ENCODE assay signal across 9 mouse cellular contexts in genomic region chr13:99395531-99395930, GRCm38 (mm10). TPM values are rescaled to one million over a fixed set of nuclear protein-coding genes. Genes with fewer than 3 reads are reported as not detected.
DNase-seq lines count a peak whose midpoint lies in the region; ATAC-seq and TF ChIP-seq lines count a peak whose summit lies in the region.
"Had no signal": no experiment of that assay in that cellular context is flagged by ENCODE, and none has a peak within 500 bp of the region (broad histone marks: within the 10 kb centered on the region; RNA-seq: fewer than 3 reads in every experiment).

No protein-coding gene starts in this region.

- peak overlapping the region; percentile 27; the same call in 1 of the 2 replicates for H3K27ac ChIP-seq in forebrain, embryonic 14.5 days (ENCODE audit: low read depth, low read length)
- H3K27ac ChIP-seq in forebrain, embryonic 16.5 days (ENCODE audit: low read length), result no peak overlapping the region
- H3K27ac ChIP-seq in kidney, postnatal 0 days, result peak overlapping the region; percentile 25; the same call in 1 of the 2 replicates
- peak overlapping the region; percentile 46 for H3K27ac ChIP-seq in embryonic facial prominence, embryonic 12.5 days
- H3K27ac ChIP-seq in midbrain, embryonic 15.5 days, result 0 out of 2 replicates have a peak overlapping the region, but pooled peaks have one; percentile 8
- H3K27ac ChIP-seq in left cerebral cortex, adult 2 months, result no peak overlapping the region
- H3K27ac ChIP-seq: limb, embryonic 13.5 days had no signal

- TF ChIP-seq CTCF in kidney, postnatal 0 days (IDR thresholded peaks at IDR 0.05; ENCODE audit: low read depth), result no peak
- no peak for TF ChIP-seq CTCF in left cerebral cortex, adult 2 months (IDR thresholded peaks at IDR 0.05)

- H3K36me3 ChIP-seq in forebrain, embryonic 14.5 days (ENCODE audit: control insufficient read depth, insufficient read depth, low read length), result no peaks in the 10 kb centered on the region
- H3K36me3 ChIP-seq in forebrain, embryonic 16.5 days (ENCODE audit: control insufficient read depth, insufficient read depth), result no peaks in the 10 kb centered on the region
- H3K36me3 ChIP-seq in kidney, postnatal 0 days (ENCODE audit: insufficient read depth, low read length), result no peaks in the 10 kb centered on the region
- no peaks in the 10 kb centered on the region for H3K36me3 ChIP-seq in embryonic facial prominence, embryonic 12.5 days
- H3K36me3 ChIP-seq in midbrain, embryonic 15.5 days (replicated peaks), result no peaks in the 10 kb centered on the region

- WGBS in forebrain, embryonic 14.5 days, result 45% methylated on average over 12 of the region's 12 CpGs
- WGBS in forebrain, embryonic 16.5 days, result 37% methylated on average over 12 of the region's 12 CpGs
- WGBS in kidney, postnatal 0 days, result 67% methylated on average over 12 of the region's 12 CpGs
- 51% methylated on average over 12 of the region's 12 CpGs for WGBS in embryonic facial prominence, embryonic 12.5 days
- WGBS in midbrain, embryonic 15.5 days, result 10% methylated on average over 12 of the region's 12 CpGs

- H3K4me3 ChIP-seq in forebrain, embryonic 14.5 days (ENCODE audit: low read depth, low read length), result no peak overlapping the region
- H3K4me3 ChIP-seq in forebrain, embryonic 16.5 days (replicated peaks; ENCODE audit: low read length), result no peak overlapping the region
- no peak overlapping the region for H3K4me3 ChIP-seq in kidney, postnatal 0 days (replicated peaks; ENCODE audit: low read depth, low read length)
- no peak overlapping the region for H3K4me3 ChIP-seq in embryonic facial prominence, embryonic 12.5 days
- no peak overlapping the region for H3K4me3 ChIP-seq in midbrain, embryonic 15.5 days
- H3K4me3 ChIP-seq in left cerebral cortex, adult 2 months, result no peak overlapping the region
- H3K4me3 ChIP-seq: limb, embryonic 13.5 days had no signal

- intact Hi-C loops in left cerebral cortex, adult 2 months (cut with DNase I), result loop anchor here (1.0 kb wide), 1 partner anchor 29 kb away; no protein-coding TSS in a partner anchor

- H3K4me1 ChIP-seq in forebrain, embryonic 14.5 days (ENCODE audit: control insufficient read depth, insufficient read depth, low read length), result peaks cover 19% of the 10 kb centered on the region
- H3K4me1 ChIP-seq in forebrain, embryonic 16.5 days (replicated peaks; ENCODE audit: control insufficient read depth, insufficient read depth, low read length), result peaks cover 31% of the 10 kb centered on the region
- peaks cover 4% of the 10 kb centered on the region; the same call in 1 of the 2 replicates for H3K4me1 ChIP-seq in kidney, postnatal 0 days (replicated peaks; ENCODE audit: insufficient read depth, low read length)
- peaks cover 23% of the 10 kb centered on the region for H3K4me1 ChIP-seq in embryonic facial prominence, embryonic 12.5 days
- peaks cover 33% of the 10 kb centered on the region for H3K4me1 ChIP-seq in midbrain, embryonic 15.5 days

- H3K9me3 ChIP-seq in forebrain, embryonic 14.5 days (replicated peaks; ENCODE audit: control insufficient read depth, low read length), result no peaks in the 10 kb centered on the region
- no peaks in the 10 kb centered on the region for H3K9me3 ChIP-seq in forebrain, embryonic 16.5 days (ENCODE audit: control insufficient read depth, low read length)
- no peaks in the 10 kb centered on the region for H3K9me3 ChIP-seq in kidney, postnatal 0 days (replicated peaks; ENCODE audit: low read length)
- H3K9me3 ChIP-seq in embryonic facial prominence, embryonic 12.5 days, result no peaks in the 10 kb centered on the region
- no peaks in the 10 kb centered on the region for H3K9me3 ChIP-seq in midbrain, embryonic 15.5 days
- H3K9me3 ChIP-seq: limb, embryonic 13.5 days had no signal

- H3K9ac ChIP-seq in forebrain, embryonic 14.5 days (ENCODE audit: low read length), result no peak overlapping the region
- H3K9ac ChIP-seq in forebrain, embryonic 16.5 days (replicated peaks; ENCODE audit: low read depth, low read length), result no peak overlapping the region
- no peak overlapping the region for H3K9ac ChIP-seq in kidney, postnatal 0 days (ENCODE audit: low read depth, low read length)
- H3K9ac ChIP-seq in embryonic facial prominence, embryonic 12.5 days, result no peak overlapping the region
- no peak overlapping the region for H3K9ac ChIP-seq in midbrain, embryonic 15.5 days
- H3K9ac ChIP-seq: limb, embryonic 13.5 days had no signal

- DNase-seq in forebrain, embryonic 14.5 days (ENCODE audit: low spot score), result no peak
- DNase-seq in kidney, postnatal 0 days (ENCODE audit: low spot score), result no peak
- DNase-seq in kidney, postnatal 36 days, result no peak
- no peak for DNase-seq in thymus, adult 18-20 months
- no peak for DNase-seq in left cerebral cortex, adult 2 months (ENCODE audit: extremely low spot score in 1 of 2, low spot score in 2 of 2)

- no peak overlapping the region for H3K4me2 ChIP-seq in forebrain, embryonic 14.5 days (ENCODE audit: low read length)
- H3K4me2 ChIP-seq in forebrain, embryonic 16.5 days (ENCODE audit: low read length), result no peak overlapping the region
- no peak overlapping the region for H3K4me2 ChIP-seq in kidney, postnatal 0 days (ENCODE audit: low read length)
- H3K4me2 ChIP-seq in embryonic facial prominence, embryonic 12.5 days (replicated peaks), result no peak overlapping the region
- peak overlapping the region; percentile 32 for H3K4me2 ChIP-seq in midbrain, embryonic 15.5 days
- H3K4me2 ChIP-seq: limb, embryonic 13.5 days had no signal

- H3K27me3 ChIP-seq in forebrain, embryonic 14.5 days (replicated peaks; ENCODE audit: control insufficient read depth, insufficient read depth, low read length), result no peaks in the 10 kb centered on the region
- no peaks in the 10 kb centered on the region for H3K27me3 ChIP-seq in forebrain, embryonic 16.5 days (replicated peaks; ENCODE audit: control insufficient read depth, insufficient read depth, low read length)
- no peaks in the 10 kb centered on the region for H3K27me3 ChIP-seq in kidney, postnatal 0 days (ENCODE audit: insufficient read depth, low read length)
- no peaks in the 10 kb centered on the region for H3K27me3 ChIP-seq in embryonic facial prominence, embryonic 12.5 days
- no peaks in the 10 kb centered on the region for H3K27me3 ChIP-seq in midbrain, embryonic 15.5 days (replicated peaks)
- H3K27me3 ChIP-seq: limb, embryonic 13.5 days had no signal

- no peak for ATAC-seq in forebrain, embryonic 14.5 days
- ATAC-seq in forebrain, embryonic 16.5 days, result no peak
- no peak for ATAC-seq in kidney, postnatal 0 days (replicated peaks; ENCODE audit: low FRiP score, low read depth)
- ATAC-seq in embryonic facial prominence, embryonic 12.5 days (ENCODE audit: insufficient number of reproducible peaks, insufficient read depth, low FRiP score, low TSS enrichment), result 0 out of 2 replicates have a peak, but pooled peaks have one; percentile 18
- peak; percentile 60; the same call in 1 of the 2 replicates for ATAC-seq in midbrain, embryonic 15.5 days (replicated peaks)

RNA-seq across cellular contexts. Expression of gene Mrps27, which starts 50.9 kb away (rescaled TPM):
- 45.6 and 48.0 TPM in 2 replicates for polyA plus RNA-seq in forebrain, embryonic 14.5 days (2014; fragmentation: Nextera tagmentation; extraction: Ambion mirVana)
- 46.4 and 49.1 TPM in 2 replicates for polyA plus RNA-seq in forebrain, embryonic 16.5 days (2015; fragmentation: Nextera tagmentation; extraction: Ambion mirVana)
- polyA plus RNA-seq in kidney, postnatal 0 days (2015; fragmentation: Nextera tagmentation; extraction: Ambion mirVana), result 50.7 and 55.2 TPM in 2 replicates
- 63.2 and 64.2 TPM in 2 replicates for polyA plus RNA-seq in embryonic facial prominence, embryonic 12.5 days (2016; fragmentation: Nextera tagmentation; extraction: Ambion mirVana)
- polyA plus RNA-seq in midbrain, embryonic 15.5 days (2015; fragmentation: Nextera tagmentation; extraction: Ambion mirVana), result 38.9 and 41.6 TPM in 2 replicates
- total RNA-seq in left cerebral cortex, adult 2 months (2021), result 10 to 100 TPM; 25.1 to 28.3 TPM

RNA-seq across cellular contexts. Expression of gene Ptcd2, which starts 51.0 kb away (rescaled TPM):
- 60.9 and 64.8 TPM in 2 replicates for polyA plus RNA-seq in forebrain, embryonic 14.5 days (2014; fragmentation: Nextera tagmentation; extraction: Ambion mirVana)
- polyA plus RNA-seq in forebrain, embryonic 16.5 days (2015; fragmentation: Nextera tagmentation; extraction: Ambion mirVana), result 53.2 and 57.9 TPM in 2 replicates
- polyA plus RNA-seq in kidney, postnatal 0 days (2015; fragmentation: Nextera tagmentation; extraction: Ambion mirVana), result 52.5 and 54.0 TPM in 2 replicates
- polyA plus RNA-seq in embryonic facial prominence, embryonic 12.5 days (2016; fragmentation: Nextera tagmentation; extraction: Ambion mirVana), result 46.4 and 47.9 TPM in 2 replicates
- polyA plus RNA-seq in midbrain, embryonic 15.5 days (2015; fragmentation: Nextera tagmentation; extraction: Ambion mirVana), result 51.2 and 53.2 TPM in 2 replicates
- 10 to 100 TPM; 33.3 to 34.5 TPM for total RNA-seq in left cerebral cortex, adult 2 months (2021)

Comparison
In these comparisons a context has a peak if more than half of its experiments do, and no peak if none do; other contexts are left out.
1. H3K27ac ChIP-seq: peak in forebrain, embryonic 14.5 days (single experiment), kidney, postnatal 0 days (single experiment), embryonic facial prominence, embryonic 12.5 days (single experiment) and midbrain, embryonic 15.5 days (single experiment); none in forebrain, embryonic 16.5 days (single experiment) and left cerebral cortex, adult 2 months (single experiment).
2. ATAC-seq: peak in embryonic facial prominence, embryonic 12.5 days (single experiment) and midbrain, embryonic 15.5 days (single experiment); none in forebrain, embryonic 14.5 days (single experiment), forebrain, embryonic 16.5 days (single experiment) and kidney, postnatal 0 days (single experiment).